Mouse (Mus musculus) intestine, embryonic 15.5 days (tissue): Measurements from ENCODE around the gene Acat3. TPM values are rescaled to one million over a fixed set of nuclear protein-coding genes. Genes with fewer than 3 reads are reported as not detected.
"Not testable (repeated sequence)": the region's sequence is repeated elsewhere in the genome, so short reads cannot be mapped to it uniquely, and the experiment has no call there.

Experiments used
- ATAC-seq: fragments of 200-750 bp; cut with Nextera tagmentation; 2 replicates; pipeline ENCODE4 v1.8.0; 2017; ENCODE audit warnings: moderate TSS enrichment, moderate library complexity
- H3K27ac ChIP-seq: fragments of 300-500 bp; sonication (generic); 2 replicates; pipeline ENCODE4 v1.5.1; 2015; ENCODE audit warnings: mild to moderate bottlenecking, inconsistent platforms
- H3K27me3 ChIP-seq: fragments of 300-500 bp; sonication (generic); replicated peaks from 2 replicates; pipeline ENCODE4 v1.6.1; 2015; ENCODE audit warnings: inconsistent platforms
- H3K36me3 ChIP-seq: fragments of 300-500 bp; sonication (generic); 2 replicates; pipeline ENCODE4 v1.6.1; 2015; ENCODE audit warnings: inconsistent platforms
- H3K4me1 ChIP-seq: fragments of 300-500 bp; sonication (generic); replicated peaks from 2 replicates; pipeline ENCODE4 v1.6.1; 2015; ENCODE audit warnings: inconsistent platforms
- H3K4me2 ChIP-seq: fragments of 300-500 bp; sonication (generic); replicated peaks from 2 replicates; pipeline ENCODE4 v1.6.1; 2015; ENCODE audit warnings: mild to moderate bottlenecking, inconsistent platforms
- H3K4me3 ChIP-seq: fragments of 300-500 bp; sonication (generic); replicated peaks from 2 replicates; pipeline ENCODE4 v1.5.1; 2015; ENCODE audit warnings: inconsistent platforms
- H3K9ac ChIP-seq: fragments of 300-500 bp; sonication (generic); 2 replicates; pipeline ENCODE4 v1.6.1; 2015; ENCODE audit warnings: inconsistent platforms
- H3K9me3 ChIP-seq: fragments of 300-500 bp; sonication (generic); 2 replicates; pipeline ENCODE4 v1.6.1; 2016; ENCODE audit warnings: inconsistent platforms
- WGBS: fragments of 180-500 bp; shearing (Covaris S2); methylation state at CpG from one replicate; pipeline ENCODE4 v1.1.7; 2015; 5-methylcytosine and 5-hydroxymethylcytosine counted together
- polyA plus RNA-seq: library from polyadenylated mRNA; unstranded; fragments of >200 nt; fragmentation: Nextera tagmentation; extraction: Ambion mirVana; gene quantifications from 2 replicates; pipeline ENCODE4 v1.2.1, GENCODE M21; 2015

Gene Acat3
- polyA plus RNA-seq, 1 experiment from 2014 or later: 1.6 TPM

DNA sequence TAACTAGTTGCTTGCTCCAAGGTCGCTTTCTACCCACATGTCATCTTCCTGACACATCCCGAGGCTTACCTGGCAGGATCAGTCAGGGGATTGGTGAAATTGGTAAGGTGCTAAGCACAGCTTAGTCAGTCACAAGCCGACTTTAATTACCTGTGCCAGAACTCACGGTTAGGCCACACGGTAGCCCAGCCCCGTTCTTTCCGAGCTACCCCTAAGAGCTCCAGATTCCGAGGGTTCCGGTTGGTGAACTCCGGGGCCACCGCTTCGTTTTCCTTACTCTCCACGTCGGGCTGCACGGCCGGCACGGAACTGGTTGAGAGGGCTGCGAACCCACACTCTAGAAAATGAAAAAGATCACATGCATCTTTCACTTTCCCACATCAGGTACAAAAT lies 24.9 kb downstream of the Acat3 start, which contains the start of gene Tcp1:
TSS of gene Tcp1 (plus strand) at position 214 of the 393 bp plus-strand sequence.
- peaks cover 28% of the 10 kb centered on the region for H3K36me3 ChIP-seq
- H3K27me3 ChIP-seq: no peaks in the 10 kb centered on the region
- under 1% methylated on average over 18 of the region's 18 CpGs for WGBS
- peak within 1 kb of the TSS; percentile 96 for H3K9ac ChIP-seq
- peak within 1 kb of the TSS; percentile 92 for H3K4me3 ChIP-seq
- no peaks in the 10 kb centered on the region for H3K9me3 ChIP-seq
- 0 out of 2 replicates have a peak, but pooled peaks cover 3% of the 10 kb centered on the region for H3K4me1 ChIP-seq
- H3K4me2 ChIP-seq: peak within 1 kb of the TSS; percentile 59
- H3K27ac ChIP-seq: peak within 1 kb of the TSS; percentile 92
- ATAC-seq: peak; percentile 23

DNA sequence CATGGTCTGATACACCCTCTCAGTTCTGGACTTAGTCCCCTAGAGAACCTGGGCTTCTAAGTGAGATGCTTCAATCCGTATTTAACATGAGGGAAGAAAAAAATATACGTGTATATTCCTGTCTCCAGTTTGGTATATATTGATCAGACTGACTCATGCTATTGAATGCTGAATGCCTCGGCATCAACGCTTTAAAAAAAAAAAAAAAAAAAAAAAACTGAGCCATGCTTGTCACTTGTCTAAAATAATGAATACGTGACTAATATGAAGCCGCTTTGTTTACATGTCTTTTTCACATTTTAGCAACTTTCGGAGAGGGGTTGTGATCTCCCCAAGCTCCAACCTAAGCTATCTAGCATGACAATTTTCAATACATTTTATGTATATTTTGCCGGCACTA lies 30.0 kb downstream of the Acat3 start:
- WGBS: 86% methylated on average over 8 of the region's 8 CpGs
- Histone ChIP-seq H3K4me1 (0 out of 2 replicates have a peak, but pooled peaks cover 3% of the 10 kb centered on the region), H3K4me3 (no peak overlapping the region), H3K9me3 (no peaks in the 10 kb centered on the region), H3K27me3 (no peaks in the 10 kb centered on the region), H3K9ac (no peak overlapping the region), H3K27ac (no peak overlapping the region), H3K36me3 (peaks cover 20% of the 10 kb centered on the region), H3K4me2 (no peak overlapping the region)
- ATAC-seq: no peak

DNA sequence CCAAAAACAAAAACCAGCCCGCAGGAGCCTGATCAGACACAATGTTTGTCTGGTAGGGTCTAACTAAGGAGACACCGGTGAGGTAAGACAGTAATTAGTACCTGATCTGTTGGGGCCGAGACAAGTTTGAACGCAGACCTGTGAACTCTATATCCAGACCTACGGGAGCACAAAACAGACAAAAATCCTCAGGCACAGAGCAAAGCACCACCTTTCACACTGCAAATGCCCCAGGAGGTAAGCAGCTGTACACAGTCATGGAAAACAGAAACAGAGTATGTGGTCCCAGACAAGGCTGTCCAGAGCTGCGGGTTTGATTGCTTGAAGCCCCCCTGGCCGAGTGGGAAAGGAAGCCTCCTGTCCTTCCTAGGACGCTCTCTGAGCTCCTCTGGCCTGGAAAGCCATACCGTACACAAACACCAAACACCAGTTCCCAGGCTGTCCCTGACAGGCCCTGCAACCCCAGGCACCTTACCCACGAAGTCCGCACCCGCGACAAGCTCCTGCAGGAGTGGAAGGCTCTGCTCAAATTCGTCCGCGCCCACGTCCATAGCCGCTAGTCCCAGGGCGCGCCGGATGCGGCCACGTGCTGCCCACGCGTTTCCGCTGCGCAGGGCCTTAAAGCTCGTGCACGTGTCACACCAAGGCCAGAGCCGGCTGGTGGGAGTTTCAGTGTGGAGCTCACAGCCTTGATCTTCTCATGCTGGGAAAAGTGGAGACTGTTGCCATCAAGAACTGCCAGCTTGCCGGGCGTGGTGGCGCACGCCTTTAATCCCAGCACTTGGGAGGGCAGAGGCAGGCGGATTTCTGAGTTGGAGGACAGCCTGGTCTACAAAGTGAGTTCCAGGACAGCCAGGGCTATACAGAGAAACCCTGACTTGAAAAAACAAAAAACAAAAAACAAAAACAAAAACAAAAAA lies 30.8 kb downstream of the Acat3 start, which contains the start of gene Pnldc1:
TSS of gene Pnldc1 (minus strand) at position 870 of the 920 bp plus-strand sequence.
- no peak within 1 kb of the TSS for H3K9ac ChIP-seq
- no peak within 1 kb of the TSS for H3K4me3 ChIP-seq
- WGBS: 78% methylated on average over 35 of the region's 35 CpGs
- H3K36me3 ChIP-seq: peaks cover 20% of the 10 kb centered on the region
- 0 out of 2 replicates have a peak, but pooled peaks cover under 1% of the 10 kb centered on the region for H3K4me1 ChIP-seq
- no peaks in the 10 kb centered on the region for H3K27me3 ChIP-seq
- ATAC-seq: no peak
- H3K27ac ChIP-seq: no peak within 1 kb of the TSS
- H3K4me2 ChIP-seq: no peak within 1 kb of the TSS
- H3K9me3 ChIP-seq: no peaks in the 10 kb centered on the region

DNA sequence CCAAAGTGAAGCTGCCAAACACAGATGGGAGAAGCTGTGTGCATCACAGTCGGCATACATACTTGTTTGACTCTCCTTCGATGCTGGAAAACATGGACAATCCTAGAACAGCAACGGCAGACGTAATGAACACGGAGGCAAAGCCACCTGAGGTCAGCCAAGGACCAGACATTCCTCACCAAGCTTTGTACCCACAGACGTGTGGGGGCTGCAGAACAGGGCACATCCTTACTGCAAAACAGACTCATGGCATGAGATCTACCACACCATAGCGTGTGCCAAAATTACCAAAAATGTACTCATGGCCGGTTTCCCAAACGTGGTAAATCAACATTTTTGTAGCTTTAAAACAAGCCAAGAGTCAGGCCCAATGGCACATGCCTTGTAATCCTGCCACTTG lies 34.0 kb downstream of the Acat3 start:
- Histone ChIP-seq H3K27ac (no peak overlapping the region), H3K4me1 (0 out of 2 replicates have a peak, but pooled peaks cover 2% of the 10 kb centered on the region), H3K9ac (no peak overlapping the region), H3K9me3 (no peaks in the 10 kb centered on the region), H3K27me3 (no peaks in the 10 kb centered on the region), H3K36me3 (0 out of 2 replicates have a peak, but pooled peaks cover 8% of the 10 kb centered on the region), H3K4me3 (no peak overlapping the region), H3K4me2 (no peak overlapping the region)
- ATAC-seq: no peak
- 79% methylated on average over 9 of the region's 9 CpGs for WGBS

DNA sequence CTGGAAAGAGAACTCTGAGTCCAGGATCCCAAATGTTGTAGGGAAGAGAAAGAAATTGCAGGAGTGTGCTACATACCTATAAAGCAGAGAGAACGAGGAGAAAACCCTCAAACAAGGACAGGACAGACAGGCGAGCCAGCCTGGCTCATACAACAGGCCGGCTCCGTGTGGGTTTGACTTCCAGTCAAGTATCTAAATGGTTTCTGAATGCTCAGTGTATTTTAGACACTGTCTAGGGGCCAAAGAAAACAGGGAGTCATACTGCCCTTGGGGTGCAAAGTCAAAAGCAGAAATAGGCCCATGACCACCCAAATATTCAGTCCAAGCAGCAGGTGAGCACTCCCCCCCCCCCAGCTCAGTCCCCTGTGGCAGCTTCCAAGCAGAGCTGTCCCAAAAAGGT lies 34.6 kb downstream of the Acat3 start:
- H3K27me3 ChIP-seq: no peaks in the 10 kb centered on the region
- ATAC-seq: no peak
- H3K4me1 ChIP-seq: 0 out of 2 replicates have a peak, but pooled peaks cover 2% of the 10 kb centered on the region
- H3K27ac ChIP-seq: no peak overlapping the region
- 0 out of 2 replicates have a peak, but pooled peaks cover 4% of the 10 kb centered on the region for H3K36me3 ChIP-seq
- H3K4me3 ChIP-seq: no peak overlapping the region
- 79% methylated on average over 4 of the region's 4 CpGs for WGBS
- H3K4me2 ChIP-seq: no peak overlapping the region
- H3K9me3 ChIP-seq: no peaks in the 10 kb centered on the region
- H3K9ac ChIP-seq: no peak overlapping the region

DNA sequence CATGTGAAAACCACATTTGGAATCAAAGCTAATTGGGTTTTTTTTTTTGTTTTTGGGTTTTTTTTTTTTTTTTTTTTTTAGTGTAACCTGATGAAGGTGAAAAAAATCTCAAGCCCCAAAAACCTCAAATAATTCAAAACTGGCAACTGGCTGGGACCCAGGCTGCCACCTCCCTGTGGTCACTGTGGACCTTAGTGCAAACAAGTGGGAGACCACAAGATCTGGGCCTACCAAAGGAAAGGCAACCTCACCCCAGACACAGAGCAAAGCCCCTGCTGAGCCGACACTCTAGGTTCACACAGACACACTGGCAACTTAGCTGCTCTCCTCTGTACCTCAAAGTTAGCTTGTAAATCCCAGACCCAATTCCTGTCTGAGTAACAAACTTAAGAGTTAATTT lies 36.1 kb downstream of the Acat3 start:
- Histone ChIP-seq H3K4me3 (no peak overlapping the region), H3K9ac (no peak overlapping the region), H3K9me3 (no peaks in the 10 kb centered on the region), H3K27me3 (no peaks in the 10 kb centered on the region), H3K4me1 (0 out of 2 replicates have a peak, but pooled peaks cover 2% of the 10 kb centered on the region), H3K4me2 (no peak overlapping the region), H3K36me3 (0 out of 2 replicates have a peak, but pooled peaks cover 3% of the 10 kb centered on the region), H3K27ac (no peak overlapping the region)
- 79% methylated on average over 1 of the region's 1 CpGs for WGBS
- no peak for ATAC-seq

DNA sequence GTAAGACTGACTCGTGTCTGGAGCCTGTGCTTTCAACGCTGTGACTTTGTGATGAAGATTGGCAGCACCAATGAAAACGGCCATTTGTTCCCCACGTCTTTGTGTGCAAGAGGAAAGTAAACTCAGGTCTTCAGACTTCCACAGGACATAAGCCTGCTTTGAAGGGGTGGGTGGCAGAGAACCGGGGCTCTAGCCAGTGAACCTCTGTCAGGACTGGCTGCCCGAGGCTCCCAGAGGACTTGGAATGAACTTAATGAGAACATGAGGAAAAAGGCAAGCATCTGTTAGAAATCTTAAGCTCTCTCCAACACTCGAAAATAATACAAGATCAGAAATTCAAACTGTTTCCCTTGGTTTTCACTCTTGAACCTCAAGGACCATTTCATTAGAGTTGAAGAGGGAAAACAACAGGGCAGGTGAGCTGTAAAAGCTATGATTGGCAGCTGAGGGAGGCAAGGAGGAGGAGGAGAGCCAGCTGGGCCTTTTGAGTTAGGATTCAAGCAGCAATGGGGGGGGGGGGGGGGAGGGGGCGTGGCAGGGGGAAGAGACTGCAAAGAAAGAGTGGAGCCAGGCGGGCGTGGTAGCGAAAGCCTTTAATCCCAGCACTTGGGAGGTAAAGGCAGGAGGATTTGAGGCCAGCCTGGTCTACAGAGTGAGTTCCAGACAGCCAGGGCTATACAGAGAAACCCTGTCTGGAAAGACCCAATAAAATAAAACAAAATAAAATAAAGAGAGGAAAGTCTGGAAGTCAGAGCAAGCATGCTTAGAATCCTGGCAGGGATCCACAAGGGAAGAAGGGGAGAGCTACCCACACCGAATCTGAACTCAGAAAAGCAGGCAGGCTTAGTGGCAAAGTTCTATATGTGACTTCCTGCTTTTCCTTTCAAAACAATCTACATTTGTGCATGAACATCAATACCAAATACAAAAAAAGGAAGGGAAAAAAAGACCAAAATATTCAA lies 36.7 kb downstream of the Acat3 start:
- Histone ChIP-seq H3K9ac (no peak overlapping the region), H3K4me1 (0 out of 2 replicates have a peak, but pooled peaks cover 2% of the 10 kb centered on the region), H3K27ac (0 out of 2 replicates have a peak overlapping the region, but pooled peaks have one; percentile 17), H3K27me3 (no peaks in the 10 kb centered on the region), H3K9me3 (no peaks in the 10 kb centered on the region), H3K4me3 (no peak overlapping the region), H3K4me2 (no peak overlapping the region), H3K36me3 (0 out of 2 replicates have a peak, but pooled peaks cover 3% of the 10 kb centered on the region)
- 53% methylated on average over 11 of the region's 12 CpGs for whole genome bisulfite sequencing
- 0 out of 2 replicates have a peak, but pooled peaks have one; percentile 20 for ATAC-seq

DNA sequence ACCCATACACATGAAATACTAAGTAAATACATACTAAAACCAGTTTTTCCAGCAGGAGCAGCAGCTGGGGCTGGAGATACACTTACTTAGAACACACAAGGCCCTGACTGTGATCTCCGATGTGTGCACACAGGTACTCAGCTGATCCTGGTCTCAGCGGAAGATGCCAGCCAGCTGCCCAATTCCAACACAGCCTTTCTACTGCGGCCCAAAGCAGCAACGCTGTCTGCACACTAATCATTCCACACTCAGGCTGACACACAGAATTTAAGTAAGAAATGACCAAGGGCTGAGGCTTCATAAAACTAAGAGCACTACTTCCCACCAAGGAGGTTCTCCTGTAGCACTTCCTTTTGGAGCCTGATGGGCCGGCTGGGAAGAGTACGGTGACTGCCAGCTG lies 38.1 kb downstream of the Acat3 start:
- H3K4me2 ChIP-seq: no peak overlapping the region
- 95% methylated on average over 6 of the region's 6 CpGs for WGBS
- ATAC-seq: no peak
- H3K4me1 ChIP-seq: peaks cover 2% of the 10 kb centered on the region; the same call in 1 of the 2 replicates
- 0 out of 2 replicates have a peak, but pooled peaks cover 3% of the 10 kb centered on the region for H3K36me3 ChIP-seq
- H3K4me3 ChIP-seq: no peak overlapping the region
- no peak overlapping the region for H3K27ac ChIP-seq
- H3K9me3 ChIP-seq: no peaks in the 10 kb centered on the region
- H3K9ac ChIP-seq: no peak overlapping the region
- H3K27me3 ChIP-seq: no peaks in the 10 kb centered on the region

DNA sequence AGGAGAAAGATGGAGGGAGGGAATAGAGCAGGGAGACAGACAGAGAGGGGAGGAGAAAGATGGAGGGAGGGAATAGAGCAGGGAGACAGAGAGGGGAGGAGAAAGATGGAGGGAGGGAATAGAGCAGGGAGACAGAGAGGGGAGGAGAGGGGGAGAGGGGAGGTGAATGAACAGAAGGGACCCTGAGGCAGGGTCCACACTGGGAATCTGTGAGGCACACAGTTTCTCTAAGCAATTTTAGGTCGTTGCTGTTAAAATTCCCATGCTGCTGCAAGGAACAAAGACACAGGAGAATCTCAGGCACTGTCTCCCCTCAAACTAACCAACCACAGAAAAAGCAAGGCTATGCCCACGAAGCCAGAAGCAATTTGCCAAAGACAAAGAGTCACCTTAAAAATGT lies 41.8 kb downstream of the Acat3 start:
- H3K9me3 ChIP-seq, H3K4me3 ChIP-seq, ATAC-seq, H3K27me3 ChIP-seq, H3K4me1 ChIP-seq, H3K4me2 ChIP-seq, H3K9ac ChIP-seq, H3K27ac ChIP-seq, H3K36me3 ChIP-seq: not testable (repeated sequence)
- 33% methylated on average over 2 of the region's 2 CpGs for WGBS

DNA sequence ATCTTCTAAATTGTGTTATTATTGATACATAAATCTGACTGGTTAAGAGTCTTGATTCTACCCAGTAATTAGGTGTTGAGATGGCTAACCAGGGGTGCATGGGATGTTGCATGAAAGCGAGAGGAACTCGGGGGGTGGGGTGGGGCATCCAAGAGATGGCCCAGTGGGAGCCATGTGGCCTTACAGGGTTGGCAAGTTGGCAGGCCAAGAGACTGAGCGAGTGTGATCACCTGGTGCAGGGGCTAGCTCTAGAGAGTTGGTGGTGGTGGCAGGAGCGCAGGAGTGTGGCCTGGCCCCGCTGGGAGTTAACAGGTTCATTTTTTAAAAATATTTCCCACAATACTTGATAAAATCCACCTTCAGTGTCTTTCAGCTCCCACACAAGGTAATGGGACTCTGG lies 42.7 kb downstream of the Acat3 start:
- no peaks in the 10 kb centered on the region for H3K27me3 ChIP-seq
- no peaks in the 10 kb centered on the region; the same call in 1 of the 2 replicates for H3K4me1 ChIP-seq
- 0 out of 2 replicates have a peak, but pooled peaks have one; percentile 41 for ATAC-seq
- no peak overlapping the region for H3K27ac ChIP-seq
- WGBS: 87% methylated on average over 5 of the region's 5 CpGs
- no peak overlapping the region for H3K4me2 ChIP-seq
- no peak overlapping the region for H3K9ac ChIP-seq
- no peak overlapping the region for H3K4me3 ChIP-seq
- 0 out of 2 replicates have a peak, but pooled peaks cover 3% of the 10 kb centered on the region for H3K36me3 ChIP-seq
- no peaks in the 10 kb centered on the region for H3K9me3 ChIP-seq

DNA sequence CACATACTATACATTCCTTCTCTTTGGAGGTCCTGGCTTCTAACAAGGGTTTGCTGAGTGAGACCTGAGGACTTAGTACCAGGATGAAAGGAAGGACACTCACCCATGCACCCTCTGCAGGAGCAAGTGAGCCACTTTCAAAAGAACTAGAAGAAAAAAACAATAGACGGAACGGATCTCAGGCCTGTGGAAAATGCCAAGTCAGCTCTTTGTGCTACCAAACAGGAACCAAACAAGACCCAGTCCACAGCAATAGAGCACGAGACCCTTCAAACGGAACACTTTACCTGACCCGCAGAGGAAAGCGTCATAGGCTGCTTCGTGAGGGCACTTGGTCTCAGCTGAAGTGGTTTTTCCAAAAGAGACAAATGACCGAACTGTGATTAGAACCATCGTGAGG lies 48.4 kb downstream of the Acat3 start:
- no peak overlapping the region for H3K27ac ChIP-seq
- H3K9me3 ChIP-seq: no peaks in the 10 kb centered on the region
- H3K4me2 ChIP-seq: no peak overlapping the region
- H3K36me3 ChIP-seq: no peaks in the 10 kb centered on the region
- 88% methylated on average over 9 of the region's 9 CpGs for WGBS
- H3K27me3 ChIP-seq: no peaks in the 10 kb centered on the region
- H3K9ac ChIP-seq: no peak overlapping the region
- no peaks in the 10 kb centered on the region for H3K4me1 ChIP-seq
- H3K4me3 ChIP-seq: no peak overlapping the region
- ATAC-seq: no peak
